Mouse (Mus musculus) embryonic facial prominence, embryonic 15.5 days (tissue): Measurements from ENCODE around the gene Hat1. TPM values are rescaled to one million over a fixed set of nuclear protein-coding genes. Genes with fewer than 3 reads are reported as not detected.
A peak's percentile ranks its signal among the peaks of the same experiment; 100 is the strongest.

Experiments
- ATAC-seq: fragments of 200-750 bp; cut with Nextera tagmentation; 2 replicates; pipeline ENCODE4 v1.8.0; 2017; ENCODE audit warnings: low read depth, moderate TSS enrichment; ENCODE audit not compliant: insufficient number of reproducible peaks, low FRiP score, low TSS enrichment
- H3K27ac ChIP-seq: fragments of 300-500 bp; sonication (generic); replicated peaks from 2 replicates; pipeline ENCODE4 v1.5.1; 2015; ENCODE audit warnings: mild to moderate bottlenecking, inconsistent platforms
- H3K27me3 ChIP-seq: fragments of 300-500 bp; sonication (generic); 2 replicates; pipeline ENCODE4 v1.6.1; 2015; ENCODE audit warnings: inconsistent platforms
- H3K36me3 ChIP-seq: fragments of 300-500 bp; sonication (generic); 2 replicates; pipeline ENCODE4 v1.6.1; 2015; ENCODE audit warnings: mild to moderate bottlenecking, inconsistent platforms
- H3K4me1 ChIP-seq: fragments of 300-500 bp; sonication (generic); 2 replicates; pipeline ENCODE4 v1.6.1; 2015; ENCODE audit warnings: inconsistent platforms
- H3K4me2 ChIP-seq: fragments of 300-500 bp; sonication (generic); replicated peaks from 2 replicates; pipeline ENCODE4 v1.6.1; 2015; ENCODE audit warnings: mild to moderate bottlenecking, inconsistent platforms
- H3K4me3 ChIP-seq: fragments of 300-500 bp; sonication (generic); replicated peaks from 2 replicates; pipeline ENCODE4 v1.5.1; 2015; ENCODE audit warnings: mild to moderate bottlenecking, inconsistent platforms
- H3K9ac ChIP-seq: fragments of 300-500 bp; sonication (generic); 2 replicates; pipeline ENCODE4 v1.6.1; 2015; ENCODE audit warnings: inconsistent platforms
- H3K9me3 ChIP-seq: fragments of 300-500 bp; sonication (generic); replicated peaks from 2 replicates; pipeline ENCODE4 v1.6.1; 2016; ENCODE audit warnings: inconsistent platforms
- WGBS: fragments of 180-500 bp; shearing (Covaris S2); methylation state at CpG from one replicate; pipeline ENCODE4 v1.1.7; 2015; 5-methylcytosine and 5-hydroxymethylcytosine counted together
- polyA plus RNA-seq: library from polyadenylated mRNA; unstranded; fragments of >200 nt; fragmentation: Nextera tagmentation; extraction: Ambion mirVana; gene quantifications from 2 replicates; pipeline ENCODE4 v1.2.1, GENCODE M21; 2015

Gene Hat1
- polyA plus RNA-seq, 1 experiment from 2014 or later: 101 TPM

- Histone ChIP-seq H3K4me1 (0 out of 2 replicates have a peak, but pooled peaks cover 5% of the 10 kb centered on the region), H3K36me3 (no peaks in the 10 kb centered on the region), H3K27ac (no peak overlapping the region), H3K9ac (no peak overlapping the region), H3K4me3 (no peak overlapping the region), H3K9me3 (no peaks in the 10 kb centered on the region), H3K4me2 (no peak overlapping the region), H3K27me3 (no peaks in the 10 kb centered on the region)
- 21% methylated on average over 2 of the region's 2 CpGs for WGBS
- ATAC-seq: no peak
Observed at GRCm38 (mm10) chr2:71449604-71450003, 60.8 kb downstream of the Hat1 start.

DNA sequence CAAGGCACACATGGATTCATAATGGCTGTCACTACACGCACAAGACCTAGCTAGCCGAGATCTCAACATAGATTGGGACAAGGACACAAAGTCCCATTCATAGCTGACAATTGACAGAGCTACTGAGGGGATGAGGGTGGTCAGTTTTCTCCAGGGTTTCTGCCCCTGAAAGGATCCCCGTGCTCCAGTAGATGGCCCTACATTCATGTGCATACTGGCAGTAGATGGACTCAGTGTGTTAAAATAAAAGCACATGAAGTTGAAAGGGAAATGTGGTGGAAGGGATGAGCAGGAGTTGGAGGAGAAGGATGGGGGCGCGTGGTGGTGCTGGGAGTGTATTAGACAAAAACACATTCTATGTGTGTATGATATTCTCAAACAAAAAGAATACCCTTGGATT, 63.0 kb downstream of the Hat1 start:
- Histone ChIP-seq H3K27me3 (no peaks in the 10 kb centered on the region), H3K9me3 (no peaks in the 10 kb centered on the region), H3K36me3 (no peaks in the 10 kb centered on the region), H3K27ac (no peak overlapping the region), H3K4me2 (no peak overlapping the region), H3K4me1 (0 out of 2 replicates have a peak, but pooled peaks cover 5% of the 10 kb centered on the region), H3K9ac (no peak overlapping the region), H3K4me3 (no peak overlapping the region)
- no peak for ATAC-seq
- 45% methylated on average over 5 of the region's 5 CpGs for WGBS

DNA sequence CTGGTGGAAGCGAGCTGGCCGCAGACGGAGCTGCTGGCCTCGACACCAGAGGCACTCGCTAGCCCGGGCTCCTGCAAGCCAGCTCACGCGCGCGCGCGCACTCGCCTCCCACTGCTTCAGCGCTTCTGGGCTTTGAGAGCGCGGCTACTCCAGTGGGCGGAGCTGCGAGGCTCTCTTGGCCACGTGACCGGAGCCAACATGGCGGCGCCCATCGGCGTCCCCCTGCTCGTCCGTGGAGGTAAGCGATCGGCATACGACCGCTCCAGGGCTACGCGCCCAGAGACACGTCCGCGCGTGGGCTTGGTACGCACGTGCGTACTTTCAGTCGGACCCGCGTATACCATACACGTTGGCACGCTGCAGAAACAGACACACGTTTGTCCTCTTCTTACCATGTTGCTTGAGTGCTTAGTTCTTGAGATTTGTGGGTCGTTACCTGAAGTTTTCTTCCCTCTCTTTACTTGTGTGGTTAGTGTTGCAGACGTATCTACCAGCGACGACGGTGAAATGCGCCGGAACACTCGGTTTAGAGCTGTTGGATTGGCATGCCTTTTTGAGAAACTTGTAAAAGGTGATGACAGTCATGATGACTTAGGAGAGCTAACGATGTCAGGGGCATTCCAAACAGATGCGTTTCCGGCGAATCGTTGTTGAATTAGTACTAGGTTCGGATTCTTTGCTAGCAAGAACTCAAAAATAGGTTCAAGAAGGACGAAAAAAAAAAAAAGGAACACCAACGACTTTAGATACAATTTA, 64.6 kb downstream of the Hat1 start, which contains the start of gene Metap1d:
TSS of gene Metap1d (plus strand) at position 116 of the 756 bp plus-strand sequence.
- peak within 1 kb of the TSS; percentile 74 for H3K4me3 ChIP-seq
- WGBS: under 1% methylated on average over 61 of the region's 61 CpGs
- no peaks in the 10 kb centered on the region for H3K9me3 ChIP-seq
- peak within 1 kb of the TSS; percentile 57 for H3K9ac ChIP-seq
- H3K4me1 ChIP-seq: 0 out of 2 replicates have a peak, but pooled peaks cover 5% of the 10 kb centered on the region
- peak within 1 kb of the TSS; percentile 82 for H3K4me2 ChIP-seq
- no peaks in the 10 kb centered on the region for H3K36me3 ChIP-seq
- H3K27me3 ChIP-seq: no peaks in the 10 kb centered on the region
- H3K27ac ChIP-seq: peak within 1 kb of the TSS; percentile 65; the same call in 1 of the 2 replicates
- peak; percentile 94 for ATAC-seq

- H3K36me3 ChIP-seq: no peaks in the 10 kb centered on the region
- H3K4me2 ChIP-seq: peak overlapping the region; percentile 82
- no peaks in the 10 kb centered on the region for H3K9me3 ChIP-seq
- ATAC-seq: no peak
- no peaks in the 10 kb centered on the region for H3K27me3 ChIP-seq
- peak overlapping the region; percentile 74 for H3K4me3 ChIP-seq
- 32% methylated on average over 4 of the region's 4 CpGs for WGBS
- 0 out of 2 replicates have a peak, but pooled peaks cover 5% of the 10 kb centered on the region for H3K4me1 ChIP-seq
- 0 out of 2 replicates have a peak overlapping the region, but pooled peaks have one; percentile 57 for H3K9ac ChIP-seq
- H3K27ac ChIP-seq: no peak overlapping the region
Observed at GRCm38 (mm10) chr2:71453917-71454260, 65.1 kb downstream of the Hat1 start.

GRCm38 (mm10) chr2:71458624-71459023, 69.9 kb downstream of the Hat1 start:
- H3K36me3 ChIP-seq: no peaks in the 10 kb centered on the region
- no peak for ATAC-seq
- H3K9me3 ChIP-seq: no peaks in the 10 kb centered on the region
- WGBS: 39% methylated on average over 13 of the region's 13 CpGs
- H3K27ac ChIP-seq: no peak overlapping the region
- H3K27me3 ChIP-seq: no peaks in the 10 kb centered on the region
- no peak overlapping the region for H3K4me2 ChIP-seq
- H3K4me3 ChIP-seq: no peak overlapping the region
- no peaks in the 10 kb centered on the region for H3K4me1 ChIP-seq
- no peak overlapping the region for H3K9ac ChIP-seq

GRCm38 (mm10) chr2:71459659-71460058, 70.9 kb downstream of the Hat1 start:
- no peak for ATAC-seq
- Histone ChIP-seq H3K4me3 (no peak overlapping the region), H3K9me3 (no peaks in the 10 kb centered on the region), H3K9ac (no peak overlapping the region), H3K4me1 (no peaks in the 10 kb centered on the region), H3K4me2 (no peak overlapping the region), H3K27ac (no peak overlapping the region), H3K36me3 (no peaks in the 10 kb centered on the region), H3K27me3 (no peaks in the 10 kb centered on the region)
- WGBS: 100% methylated on average over 1 of the region's 1 CpGs

DNA sequence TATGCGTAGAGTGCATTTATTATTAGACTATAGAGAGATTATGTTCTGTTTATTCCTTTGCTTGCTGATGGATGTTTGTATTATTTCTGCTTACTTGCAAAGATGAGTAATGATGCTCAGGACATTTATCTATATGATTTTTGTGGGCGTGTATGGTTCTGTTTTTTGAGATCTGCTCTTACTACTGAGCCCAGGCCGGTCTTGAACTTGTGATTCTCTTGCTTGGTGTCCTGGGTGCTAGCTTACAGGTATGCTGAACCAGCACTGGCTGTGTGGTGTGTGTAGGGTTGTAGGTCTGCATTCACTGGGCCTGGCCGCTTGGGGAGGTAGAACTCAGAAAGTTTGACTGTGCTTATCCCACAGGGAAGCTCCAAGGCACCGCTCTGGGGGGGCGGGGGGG, 72.4 kb downstream of the Hat1 start:
- H3K27ac ChIP-seq: no peak overlapping the region
- H3K36me3 ChIP-seq: no peaks in the 10 kb centered on the region
- H3K27me3 ChIP-seq: no peaks in the 10 kb centered on the region
- no peak overlapping the region for H3K9ac ChIP-seq
- no peak overlapping the region for H3K4me3 ChIP-seq
- H3K4me2 ChIP-seq: no peak overlapping the region
- no peaks in the 10 kb centered on the region for H3K9me3 ChIP-seq
- no peak for ATAC-seq
- 72% methylated on average over 5 of the region's 6 CpGs for WGBS
- H3K4me1 ChIP-seq: no peaks in the 10 kb centered on the region

GRCm38 (mm10) chr2:71461589-71461988, 72.8 kb downstream of the Hat1 start:
- no peak overlapping the region for H3K4me2 ChIP-seq
- no peak overlapping the region for H3K9ac ChIP-seq
- H3K27me3 ChIP-seq: no peaks in the 10 kb centered on the region
- no peaks in the 10 kb centered on the region for H3K4me1 ChIP-seq
- no peak overlapping the region for H3K4me3 ChIP-seq
- H3K27ac ChIP-seq: no peak overlapping the region
- H3K36me3 ChIP-seq: no peaks in the 10 kb centered on the region
- H3K9me3 ChIP-seq: no peaks in the 10 kb centered on the region
- ATAC-seq: no peak
- WGBS: 47% methylated on average over 7 of the region's 7 CpGs

GRCm38 (mm10) chr2:71462066-71462465, 73.3 kb downstream of the Hat1 start:
- no peak for ATAC-seq

DNA sequence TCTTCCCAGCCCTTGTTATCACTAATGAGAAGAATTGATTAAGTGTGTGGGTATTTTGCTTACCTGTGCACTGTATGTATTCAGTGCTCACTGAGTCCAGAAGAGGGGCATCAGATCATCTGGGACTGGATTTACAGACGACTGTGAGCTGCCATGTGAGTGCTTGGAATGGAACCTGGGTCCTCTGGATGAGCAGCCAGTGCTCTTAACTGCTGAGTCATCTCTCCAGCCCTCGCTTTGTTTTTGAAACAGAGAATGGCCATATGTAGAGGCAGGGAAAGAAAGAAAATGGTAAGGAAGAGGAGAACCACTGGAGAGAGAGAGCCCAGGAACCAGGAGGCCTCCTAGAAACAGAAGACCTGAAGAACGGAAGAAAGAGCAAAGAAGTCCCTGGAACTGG, 73.8 kb downstream of the Hat1 start:
- no peak overlapping the region for H3K27ac ChIP-seq
- WGBS: 68% methylated on average over 3 of the region's 3 CpGs
- no peak overlapping the region for H3K4me2 ChIP-seq
- no peaks in the 10 kb centered on the region for H3K9me3 ChIP-seq
- H3K4me3 ChIP-seq: no peak overlapping the region
- H3K36me3 ChIP-seq: no peaks in the 10 kb centered on the region
- no peaks in the 10 kb centered on the region for H3K27me3 ChIP-seq
- no peaks in the 10 kb centered on the region for H3K4me1 ChIP-seq
- ATAC-seq: no peak
- H3K9ac ChIP-seq: no peak overlapping the region

More at GRCm38 (mm10) chr2:71462066-71462465, 73.3 kb downstream of the Hat1 start:
- 84% methylated on average over 4 of the region's 4 CpGs for WGBS
- Histone ChIP-seq H3K4me3 (no peak overlapping the region), H3K4me1 (no peaks in the 10 kb centered on the region), H3K36me3 (no peaks in the 10 kb centered on the region), H3K9ac (no peak overlapping the region), H3K9me3 (no peaks in the 10 kb centered on the region), H3K27me3 (no peaks in the 10 kb centered on the region), H3K27ac (no peak overlapping the region), H3K4me2 (no peak overlapping the region)

DNA sequence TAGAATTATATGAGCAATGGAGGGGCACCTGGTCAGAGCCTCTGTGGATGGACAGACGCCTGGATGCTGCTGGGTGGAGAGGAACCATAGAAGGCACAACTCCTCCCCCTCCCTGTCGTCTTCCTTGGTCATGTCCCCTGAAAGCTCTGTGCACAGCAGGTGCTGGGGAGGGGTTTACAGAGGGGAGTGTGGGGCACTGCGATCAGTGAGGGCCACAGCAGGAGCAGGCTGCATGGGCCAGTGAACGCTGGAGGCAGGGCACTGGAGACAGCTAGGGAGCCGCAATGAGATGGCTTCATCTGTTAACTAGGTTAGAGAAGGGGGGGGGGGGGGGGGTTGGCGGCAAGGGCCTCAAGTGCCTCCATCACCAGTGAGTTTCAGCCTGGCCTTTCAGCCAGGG, 77.3 kb downstream of the Hat1 start:
- ATAC-seq: no peak
- WGBS: 26% methylated on average over 6 of the region's 6 CpGs
- Histone ChIP-seq H3K36me3 (no peaks in the 10 kb centered on the region), H3K4me2 (no peak overlapping the region), H3K4me3 (no peak overlapping the region), H3K9ac (no peak overlapping the region), H3K9me3 (no peaks in the 10 kb centered on the region), H3K4me1 (no peaks in the 10 kb centered on the region), H3K27me3 (no peaks in the 10 kb centered on the region), H3K27ac (no peak overlapping the region)
